Mouse (Mus musculus) hindbrain, embryonic 13.5 days (tissue): ENCODE results near the gene Alox5. TPM values are rescaled to one million over a fixed set of nuclear protein-coding genes. Genes with fewer than 3 reads are reported as not detected.
A peak's percentile ranks its signal among the peaks of the same experiment; 100 is the strongest.

ENCODE experiments used
- ATAC-seq: fragments of 200-750 bp; cut with Nextera tagmentation; 2 replicates; pipeline ENCODE4 v1.8.0; 2017; ENCODE audit warnings: moderate TSS enrichment; ENCODE audit not compliant: low FRiP score
- H3K27ac ChIP-seq: fragments of 300-500 bp; sonication (generic); 2 replicates; pipeline ENCODE4 v1.5.1; 2015; ENCODE audit warnings: inconsistent platforms, mild to moderate bottlenecking, moderate library complexity
- H3K27me3 ChIP-seq: fragments of 300-500 bp; sonication (generic); 2 replicates; pipeline ENCODE4 v1.6.1; 2015; ENCODE audit warnings: mild to moderate bottlenecking, inconsistent platforms
- H3K36me3 ChIP-seq: fragments of 300-500 bp; sonication (generic); 2 replicates; pipeline ENCODE4 v1.6.1; 2015; ENCODE audit warnings: mild to moderate bottlenecking, inconsistent platforms
- H3K4me1 ChIP-seq: fragments of 300-500 bp; sonication (generic); replicated peaks from 2 replicates; pipeline ENCODE4 v1.6.1; 2015; ENCODE audit warnings: inconsistent platforms
- H3K4me2 ChIP-seq: fragments of 300-500 bp; sonication (generic); 2 replicates; pipeline ENCODE4 v1.6.1; 2015; ENCODE audit warnings: inconsistent platforms, mild to moderate bottlenecking, moderate library complexity
- H3K4me3 ChIP-seq: fragments of 300-500 bp; sonication (generic); 2 replicates; pipeline ENCODE4 v1.5.1; 2015; ENCODE audit warnings: mild to moderate bottlenecking, inconsistent platforms
- H3K9ac ChIP-seq: fragments of 300-500 bp; sonication (generic); 2 replicates; pipeline ENCODE4 v1.6.1; 2015; ENCODE audit warnings: mild to moderate bottlenecking, inconsistent platforms
- H3K9me3 ChIP-seq: fragments of 300-500 bp; sonication (generic); 2 replicates; pipeline ENCODE4 v1.6.1; 2016; ENCODE audit warnings: inconsistent platforms
- WGBS: fragments of 180-500 bp; shearing (Covaris S2); methylation state at CpG from one replicate; pipeline ENCODE4 v1.1.7; 2015; 5-methylcytosine and 5-hydroxymethylcytosine counted together
- polyA plus RNA-seq: library from polyadenylated mRNA; unstranded; fragments of >200 nt; fragmentation: Nextera tagmentation; extraction: Ambion mirVana; gene quantifications from 2 replicates; pipeline ENCODE4 v1.2.1, GENCODE M21; 2015

Gene Alox5
- polyA plus RNA-seq, 1 experiment from 2014 or later = 0.73 TPM

- Histone ChIP-seq H3K9me3 (no peaks in the 10 kb centered on the region), H3K4me1 (peaks cover 5% of the 10 kb centered on the region), H3K36me3 (peaks cover 32% of the 10 kb centered on the region), H3K9ac (no peak overlapping the region), H3K4me2 (no peak overlapping the region), H3K27me3 (no peaks in the 10 kb centered on the region), H3K4me3 (no peak overlapping the region), H3K27ac (no peak overlapping the region)
- no peak for ATAC-seq
- 88% methylated on average over 12 of the region's 12 CpGs for WGBS
These were observed 45.8 kb downstream of the Alox5 start for GRCm38 (mm10) chr6:116415126-116415676.

- Histone ChIP-seq H3K27me3 (no peaks in the 10 kb centered on the region), H3K9ac (no peak overlapping the region), H3K36me3 (peaks cover 46% of the 10 kb centered on the region), H3K4me3 (no peak overlapping the region), H3K9me3 (no peaks in the 10 kb centered on the region), H3K4me2 (no peak overlapping the region), H3K4me1 (no peaks in the 10 kb centered on the region), H3K27ac (no peak overlapping the region)
- peak; percentile 18; the same call in 1 of the 2 replicates for ATAC-seq
- 97% methylated on average over 14 of the region's 14 CpGs for WGBS
These were observed 48.2 kb downstream of the Alox5 start for GRCm38 (mm10) chr6:116412546-116413325.

DNA sequence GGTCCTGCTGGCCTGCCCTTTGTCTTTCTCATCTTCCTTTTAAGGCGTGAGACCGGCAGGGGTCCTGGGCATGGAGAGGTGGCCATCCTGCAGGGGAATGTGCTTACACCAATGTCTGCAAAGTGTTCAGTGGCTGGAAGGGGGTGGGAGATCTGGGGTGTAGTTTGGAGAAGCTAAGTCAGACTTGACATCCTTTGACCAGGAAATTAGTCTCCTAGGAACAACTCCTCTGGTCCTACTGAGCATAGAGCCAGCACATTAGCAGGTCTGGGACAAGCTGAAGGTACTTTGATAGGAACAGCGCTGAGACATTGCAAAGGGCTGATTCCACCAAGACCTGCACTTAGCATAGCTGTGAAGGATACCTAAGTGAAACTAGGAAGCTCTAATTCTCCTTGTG is 49.3 kb downstream of the Alox5 start:
- no peaks in the 10 kb centered on the region for H3K9me3 ChIP-seq
- H3K36me3 ChIP-seq = peaks cover 55% of the 10 kb centered on the region
- WGBS = 81% methylated on average over 3 of the region's 3 CpGs
- H3K9ac ChIP-seq = no peak overlapping the region
- no peak for ATAC-seq
- H3K4me2 ChIP-seq = no peak overlapping the region
- H3K4me3 ChIP-seq = no peak overlapping the region
- no peaks in the 10 kb centered on the region for H3K27me3 ChIP-seq
- 0 out of 2 replicates have a peak, but pooled peaks cover 3% of the 10 kb centered on the region for H3K4me1 ChIP-seq
- H3K27ac ChIP-seq = no peak overlapping the region

DNA sequence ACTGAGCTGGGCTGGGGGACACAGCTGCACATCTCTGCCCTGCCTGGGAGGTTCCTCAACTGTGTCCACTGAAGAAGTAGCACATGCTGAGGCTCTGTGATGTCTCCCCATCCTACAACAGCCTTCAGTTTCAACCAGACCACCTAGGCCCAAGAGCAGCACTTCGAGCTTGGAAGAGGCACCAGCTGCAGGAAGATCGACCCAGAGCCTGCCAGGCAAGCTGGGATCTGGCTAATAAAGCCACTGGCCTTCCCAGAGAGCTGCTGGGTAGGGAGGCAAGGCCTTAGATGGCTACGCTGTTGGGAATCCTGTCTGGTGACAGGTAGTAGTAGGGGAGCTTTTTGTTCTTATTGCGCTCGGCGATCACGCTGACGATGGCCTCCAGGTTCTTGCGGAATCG is 50.5 kb downstream of the Alox5 start:
- Histone ChIP-seq H3K4me2 (no peak overlapping the region), H3K4me3 (no peak overlapping the region), H3K36me3 (peaks cover 65% of the 10 kb centered on the region), H3K9ac (no peak overlapping the region), H3K27ac (no peak overlapping the region), H3K9me3 (no peaks in the 10 kb centered on the region), H3K27me3 (no peaks in the 10 kb centered on the region), H3K4me1 (peaks cover 14% of the 10 kb centered on the region)
- ATAC-seq = no peak
- WGBS = 98% methylated on average over 10 of the region's 10 CpGs

DNA sequence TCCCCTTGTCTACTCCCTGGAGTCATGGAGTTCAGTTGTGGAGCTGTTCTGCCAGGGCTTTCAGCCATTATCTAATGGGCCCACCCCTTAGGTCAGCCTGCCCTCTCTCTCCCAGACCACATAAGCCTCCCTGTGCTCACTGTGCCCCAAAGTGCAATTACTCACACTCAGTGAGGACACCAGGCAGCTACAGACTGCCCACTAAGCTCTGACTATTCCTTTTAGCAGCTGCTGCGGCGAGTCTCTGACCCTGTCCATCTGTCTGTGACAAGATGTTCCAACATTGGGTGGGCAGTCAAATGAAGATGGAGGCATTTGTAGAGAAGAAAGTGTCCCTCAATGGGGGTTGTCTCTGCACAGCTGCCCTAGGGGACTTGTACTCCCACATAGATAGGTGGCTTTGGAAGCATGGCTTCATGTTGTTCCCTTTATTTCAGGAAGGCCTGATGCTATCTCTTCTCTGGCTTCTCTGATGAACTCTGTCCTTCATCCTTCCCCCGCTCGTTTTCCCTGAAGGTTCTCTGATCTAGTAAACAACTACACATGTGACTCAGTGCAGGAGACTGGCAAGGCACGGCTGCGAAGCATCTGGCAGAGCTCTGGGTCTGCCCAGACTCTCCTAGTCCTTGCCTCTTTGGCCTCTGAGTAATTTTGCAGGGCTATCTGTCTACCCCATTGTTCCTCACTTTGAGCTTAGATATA is 52.9 kb downstream of the Alox5 start:
- 84% methylated on average over 6 of the region's 6 CpGs for WGBS

GRCm38 (mm10) chr6:116407216-116407615 is 53.8 kb downstream of the Alox5 start:
- no peak for ATAC-seq
- H3K27ac ChIP-seq = no peak overlapping the region
- WGBS = 93% methylated on average over 4 of the region's 4 CpGs
- H3K9ac ChIP-seq = no peak overlapping the region
- no peaks in the 10 kb centered on the region for H3K27me3 ChIP-seq
- H3K4me1 ChIP-seq = peaks cover 27% of the 10 kb centered on the region
- H3K4me2 ChIP-seq = no peak overlapping the region
- no peaks in the 10 kb centered on the region for H3K9me3 ChIP-seq
- peaks cover 65% of the 10 kb centered on the region for H3K36me3 ChIP-seq
- H3K4me3 ChIP-seq = no peak overlapping the region

More for the DNA sequence above, 52.9 kb downstream of the Alox5 start:
- peaks cover 71% of the 10 kb centered on the region for H3K36me3 ChIP-seq
- no peaks in the 10 kb centered on the region for H3K9me3 ChIP-seq
- no peak for ATAC-seq
- H3K4me3 ChIP-seq = no peak overlapping the region
- H3K4me2 ChIP-seq = no peak overlapping the region
- no peak overlapping the region for H3K27ac ChIP-seq
- H3K27me3 ChIP-seq = no peaks in the 10 kb centered on the region
- peaks cover 27% of the 10 kb centered on the region for H3K4me1 ChIP-seq
- no peak overlapping the region for H3K9ac ChIP-seq

- Histone ChIP-seq H3K9ac (no peak overlapping the region), H3K27ac (no peak overlapping the region), H3K4me2 (no peak overlapping the region), H3K36me3 (peaks cover 66% of the 10 kb centered on the region), H3K9me3 (no peaks in the 10 kb centered on the region), H3K4me3 (no peak overlapping the region), H3K4me1 (peaks cover 27% of the 10 kb centered on the region), H3K27me3 (no peaks in the 10 kb centered on the region)
- WGBS = 56% methylated on average over 5 of the region's 5 CpGs
- no peak for ATAC-seq
These were observed 54.3 kb downstream of the Alox5 start for GRCm38 (mm10) chr6:116406680-116407079.

- Histone ChIP-seq H3K27ac (no peak overlapping the region), H3K9me3 (no peaks in the 10 kb centered on the region), H3K36me3 (peaks cover 65% of the 10 kb centered on the region), H3K4me3 (no peak overlapping the region), H3K4me2 (no peak overlapping the region), H3K9ac (no peak overlapping the region), H3K27me3 (no peaks in the 10 kb centered on the region), H3K4me1 (peaks cover 27% of the 10 kb centered on the region)
- no peak for ATAC-seq
- 75% methylated on average over 2 of the region's 2 CpGs for WGBS
These were observed 54.8 kb downstream of the Alox5 start for GRCm38 (mm10) chr6:116406152-116406551.

DNA sequence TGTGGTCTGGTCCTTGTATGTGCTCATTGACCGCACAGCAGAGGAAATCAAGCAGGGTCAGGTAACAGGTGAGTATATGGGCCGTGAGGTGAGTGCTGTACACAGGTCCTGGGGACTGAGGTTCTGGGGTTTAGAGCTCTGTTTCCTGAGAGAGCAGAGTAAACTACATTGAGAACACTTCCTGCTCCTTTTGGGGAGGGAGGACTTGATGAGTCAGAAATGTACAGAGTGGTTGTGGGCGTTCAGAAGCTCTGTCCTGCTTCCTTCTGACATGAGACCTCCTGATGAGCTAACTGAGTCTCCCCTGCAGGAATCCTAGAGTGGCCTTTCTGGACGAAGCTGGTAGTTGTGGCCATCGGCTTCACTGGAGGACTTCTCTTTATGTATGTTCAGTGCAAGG is 55.3 kb downstream of the Alox5 start:
- Histone ChIP-seq H3K36me3 (peaks cover 64% of the 10 kb centered on the region), H3K27ac (peak overlapping the region; percentile 66; the same call in 1 of the 2 replicates), H3K27me3 (no peaks in the 10 kb centered on the region), H3K9me3 (no peaks in the 10 kb centered on the region), H3K4me2 (no peak overlapping the region), H3K4me1 (peaks cover 27% of the 10 kb centered on the region), H3K4me3 (no peak overlapping the region), H3K9ac (no peak overlapping the region)
- ATAC-seq = no peak; the same call in 1 of the 2 replicates
- WGBS = 66% methylated on average over 5 of the region's 5 CpGs

- WGBS = 19% methylated on average over 9 of the region's 9 CpGs
- H3K36me3 ChIP-seq = peaks cover 59% of the 10 kb centered on the region
- ATAC-seq = peak; percentile 61
These were observed 55.7 kb downstream of the Alox5 start for GRCm38 (mm10) chr6:116405243-116405642.

DNA sequence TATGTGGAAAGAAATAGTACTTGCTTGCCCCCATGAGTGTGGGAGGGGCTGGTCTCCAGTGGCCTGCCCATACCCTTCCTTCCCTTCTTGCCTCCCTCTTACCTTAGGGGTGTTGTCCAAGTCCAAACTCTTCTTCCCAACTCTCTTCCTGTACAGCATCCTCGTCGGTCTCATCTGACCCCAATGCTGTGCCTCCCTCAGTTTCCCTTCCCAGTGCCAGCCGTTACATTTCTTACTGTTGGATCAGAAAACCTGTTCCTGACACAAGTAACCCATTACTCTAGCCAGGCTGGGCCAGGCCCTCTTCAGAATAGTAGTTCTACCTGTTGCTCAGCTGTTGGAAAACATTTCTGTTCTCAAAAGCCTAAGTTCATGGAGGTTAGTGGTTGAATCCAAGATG is 58.6 kb downstream of the Alox5 start:
- no peaks in the 10 kb centered on the region for H3K9me3 ChIP-seq
- H3K4me2 ChIP-seq = no peak overlapping the region
- H3K9ac ChIP-seq = no peak overlapping the region
- peaks cover 41% of the 10 kb centered on the region for H3K4me1 ChIP-seq
- WGBS = 93% methylated on average over 3 of the region's 3 CpGs
- H3K36me3 ChIP-seq = peaks cover 41% of the 10 kb centered on the region
- ATAC-seq = no peak
- no peaks in the 10 kb centered on the region for H3K27me3 ChIP-seq
- no peak overlapping the region for H3K27ac ChIP-seq
- no peak overlapping the region for H3K4me3 ChIP-seq

More at GRCm38 (mm10) chr6:116405243-116405642, 55.7 kb downstream of the Alox5 start:
- Histone ChIP-seq H3K27me3 (no peaks in the 10 kb centered on the region), H3K9me3 (no peaks in the 10 kb centered on the region), H3K4me1 (peaks cover 27% of the 10 kb centered on the region), H3K9ac (no peak overlapping the region), H3K4me2 (no peak overlapping the region), H3K27ac (peak overlapping the region; percentile 66; the same call in 1 of the 2 replicates), H3K4me3 (no peak overlapping the region)

DNA sequence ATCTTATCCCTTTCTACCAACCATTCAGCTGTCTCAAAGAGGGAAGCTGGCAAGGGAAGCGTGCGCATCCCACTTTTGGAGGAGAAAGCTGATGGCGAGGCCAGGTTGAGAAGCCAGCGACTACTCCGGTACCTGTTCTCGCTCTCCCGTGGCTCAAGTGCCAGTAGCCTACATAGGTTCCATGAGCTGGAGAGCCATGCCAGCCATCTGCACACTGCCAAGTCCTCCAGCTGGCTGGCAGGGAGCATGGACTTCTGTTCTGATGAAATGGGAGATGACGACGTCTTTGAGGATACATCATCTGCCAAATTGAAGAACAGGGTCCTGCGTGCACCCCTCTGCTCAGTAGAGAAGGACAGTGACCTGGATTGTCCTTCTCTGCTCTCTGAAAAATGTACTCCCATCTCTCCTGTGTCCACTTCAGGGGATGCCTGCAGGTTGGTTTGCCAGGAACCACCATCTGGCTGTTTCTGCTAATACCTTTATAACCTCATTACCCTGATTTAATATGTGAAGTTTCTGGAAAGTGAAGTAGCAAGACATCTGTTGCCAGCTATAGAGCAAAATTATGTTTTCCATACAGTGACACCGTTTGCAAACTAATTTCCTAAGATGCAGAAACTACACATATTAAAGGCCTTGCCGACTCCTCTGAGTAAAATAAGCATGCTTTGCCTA is 59.1 kb downstream of the Alox5 start:
- H3K4me3 ChIP-seq = no peak overlapping the region
- H3K9me3 ChIP-seq = no peaks in the 10 kb centered on the region
- peaks cover 36% of the 10 kb centered on the region for H3K36me3 ChIP-seq
- peaks cover 44% of the 10 kb centered on the region for H3K4me1 ChIP-seq
- ATAC-seq = no peak
- H3K27me3 ChIP-seq = no peaks in the 10 kb centered on the region
- 96% methylated on average over 12 of the region's 12 CpGs for WGBS
- H3K9ac ChIP-seq = no peak overlapping the region
- H3K4me2 ChIP-seq = no peak overlapping the region
- no peak overlapping the region for H3K27ac ChIP-seq
